Mouse (Mus musculus) kidney, adult 11 months (tissue): Measurements from ENCODE around the gene Prr5l.

Source experiments
- DNase-seq: peaks from one replicate; pipeline ENCODE4 v3.0.0; 2022

Prr5l gene

DNA sequence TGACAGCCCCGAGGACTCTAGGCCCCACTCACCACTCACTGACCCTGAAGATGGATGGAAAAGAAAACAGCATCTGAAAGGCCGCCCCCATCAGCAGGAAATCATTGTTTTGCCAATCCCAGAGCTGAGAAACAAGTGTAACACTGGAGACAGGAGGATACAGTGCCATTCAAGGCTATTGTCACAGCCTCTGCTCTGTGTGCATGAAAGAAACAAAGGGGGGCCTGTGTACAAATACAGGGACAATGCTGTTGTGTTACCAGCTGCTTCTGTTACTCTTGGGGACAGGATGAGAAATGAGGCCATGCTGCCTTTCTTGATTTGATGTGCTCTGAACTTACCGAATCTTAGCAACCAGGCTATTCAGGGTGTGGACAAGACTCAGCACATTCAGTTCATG, at the start of gene Prr5l:
Gene Prr5l, minus strand, starts transcription at position 30 of the 400 bp plus-strand sequence.
- DNase-seq, result no peak

DNA sequence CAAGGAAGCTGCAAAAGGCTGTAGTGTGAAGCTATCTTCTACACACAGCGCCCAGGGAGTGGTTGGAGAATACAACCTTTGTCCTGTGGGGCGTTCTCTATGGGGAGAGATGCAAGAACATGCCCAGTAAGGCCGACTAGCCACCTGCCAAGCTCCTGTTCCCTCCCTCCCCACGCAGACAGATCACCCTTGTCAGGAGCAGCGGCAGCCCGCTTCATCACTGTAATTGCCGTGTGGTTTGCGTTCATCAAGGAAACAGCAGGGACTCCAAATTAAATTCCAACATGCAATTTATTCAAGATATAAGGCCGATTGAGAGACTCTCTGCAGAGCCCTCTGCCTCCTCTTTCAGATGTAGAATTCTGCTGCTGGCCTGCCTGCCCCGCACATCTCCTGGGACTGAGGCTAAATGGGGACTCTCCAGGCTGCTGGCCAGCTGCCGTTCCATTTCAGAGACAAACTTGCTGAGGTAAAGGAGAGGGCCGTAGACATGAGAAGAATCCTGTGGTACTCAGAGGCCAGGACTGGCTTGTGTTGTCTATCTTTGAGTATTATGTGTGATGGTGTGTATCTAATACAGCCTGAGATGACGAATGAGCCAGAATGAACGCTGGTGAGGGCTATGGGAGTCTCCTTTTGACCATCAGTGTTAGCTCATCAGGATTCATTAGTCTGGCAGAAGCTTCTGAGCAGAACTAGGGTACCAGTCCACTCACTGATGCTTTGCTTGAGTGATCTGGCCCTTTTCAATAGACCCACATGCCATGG, 49.5 kb upstream of the Prr5l start:
- DNase-seq, result peak; percentile 39

DNA sequence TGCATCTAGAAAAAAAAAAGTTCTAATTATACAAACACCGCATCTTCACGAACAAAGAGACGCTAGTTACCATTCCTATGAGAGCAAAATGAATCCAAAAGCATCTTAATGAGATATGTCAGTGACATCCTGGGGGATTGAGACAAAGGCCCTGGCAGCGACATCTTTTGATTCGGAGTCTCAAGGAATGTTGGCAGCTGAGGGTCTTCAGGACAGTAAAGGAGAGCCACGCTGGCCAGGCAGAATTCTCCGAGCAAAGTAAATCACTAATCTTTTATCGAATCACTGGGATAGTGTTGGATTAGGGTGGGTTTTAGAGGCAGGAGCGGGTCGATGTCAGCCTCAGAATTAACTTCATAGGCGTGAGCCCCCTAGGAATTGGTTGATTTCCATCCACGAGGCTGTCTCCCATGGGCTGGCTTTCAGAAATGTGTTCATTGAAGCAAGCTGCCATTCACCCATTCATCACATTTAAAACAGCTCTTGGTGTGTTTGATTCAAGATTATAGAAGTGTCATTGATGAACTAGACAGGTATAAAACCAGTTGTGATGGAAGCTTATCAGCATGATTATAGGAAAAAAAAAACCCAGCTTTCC, 42.9 kb upstream of the Prr5l start:
- no peak for DNase-seq

DNA sequence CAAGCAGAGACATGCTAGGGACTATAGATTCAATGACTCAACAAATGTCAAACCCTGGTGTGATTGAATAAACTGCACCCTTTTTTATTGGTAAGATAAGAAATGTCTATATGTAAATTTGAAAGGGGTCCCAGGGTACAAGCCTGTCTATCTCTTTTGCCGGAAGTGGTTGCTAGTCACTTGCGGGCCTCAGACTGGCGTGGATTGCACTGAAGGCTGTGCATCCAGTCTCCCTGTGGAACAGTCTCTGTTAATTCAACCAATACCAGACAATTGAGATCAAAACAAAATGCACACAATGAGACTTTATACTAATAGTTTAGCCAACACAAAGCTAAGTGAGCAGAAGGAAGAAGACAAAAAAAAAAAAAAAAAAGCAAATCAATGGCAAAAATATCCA, 42.4 kb upstream of the Prr5l start:
- DNase-seq, result no peak

DNA sequence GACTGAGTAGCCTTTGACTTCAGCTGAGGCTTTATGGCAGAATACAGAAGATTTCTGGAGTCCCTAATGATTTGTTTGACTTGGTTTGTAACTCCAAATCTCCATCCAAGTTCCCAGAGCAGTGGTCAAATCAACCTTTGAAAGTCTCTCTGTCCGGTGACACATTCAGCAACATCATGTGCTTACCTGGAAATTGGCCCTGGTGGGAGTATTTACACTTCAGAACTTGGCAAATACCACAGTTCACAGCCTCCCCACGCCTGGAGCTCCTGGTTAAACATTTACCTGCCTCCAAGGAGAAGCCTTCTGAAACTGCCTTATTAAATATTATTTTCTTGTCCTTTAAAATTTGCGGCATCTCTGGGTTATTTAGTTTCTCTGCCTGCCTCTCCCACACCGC, 40.4 kb upstream of the Prr5l start:
- DNase-seq, result peak; percentile 83

DNA sequence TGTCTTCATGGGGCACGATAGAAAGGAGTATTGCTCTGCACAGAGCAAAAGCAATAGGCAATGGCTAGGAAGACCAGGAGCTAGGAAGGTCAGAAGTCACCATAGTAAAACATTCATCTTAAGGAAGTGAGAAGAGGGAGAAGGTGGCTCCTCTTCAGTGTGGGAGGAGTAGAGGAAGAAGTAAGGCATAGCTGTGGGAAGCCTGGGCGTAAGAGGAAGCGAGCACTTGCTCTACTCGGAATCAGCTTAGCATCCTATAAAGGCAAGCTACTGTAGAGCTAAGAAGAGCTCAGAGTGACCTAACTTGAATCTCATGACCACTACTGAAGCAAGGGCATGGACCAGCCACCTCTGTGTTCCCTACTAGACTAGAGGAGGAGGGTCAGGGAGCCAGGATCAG, 39.5 kb upstream of the Prr5l start:
- DNase-seq, result no peak

DNA sequence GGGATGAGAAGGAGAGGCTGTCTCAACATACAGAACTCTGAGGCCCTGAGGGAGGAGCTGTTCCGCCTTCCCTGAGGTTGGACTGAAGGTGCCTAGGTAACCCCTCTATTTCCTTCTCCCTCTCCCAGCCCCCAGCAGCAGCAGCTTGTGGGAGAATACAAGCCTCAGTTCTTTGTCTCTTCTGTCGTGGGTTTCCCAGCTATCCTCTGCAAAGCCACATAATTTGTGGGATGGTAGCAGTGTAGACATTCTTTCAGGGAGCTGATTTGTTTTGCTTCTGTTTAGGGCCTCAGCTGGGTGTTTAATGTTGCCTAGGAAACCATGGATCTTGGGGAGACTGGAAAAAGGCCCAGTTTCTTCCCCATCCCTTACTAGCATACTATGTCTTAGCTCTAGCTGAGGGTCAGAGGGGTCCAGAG, 37.3 kb upstream of the Prr5l start:
- no peak for DNase-seq

DNA sequence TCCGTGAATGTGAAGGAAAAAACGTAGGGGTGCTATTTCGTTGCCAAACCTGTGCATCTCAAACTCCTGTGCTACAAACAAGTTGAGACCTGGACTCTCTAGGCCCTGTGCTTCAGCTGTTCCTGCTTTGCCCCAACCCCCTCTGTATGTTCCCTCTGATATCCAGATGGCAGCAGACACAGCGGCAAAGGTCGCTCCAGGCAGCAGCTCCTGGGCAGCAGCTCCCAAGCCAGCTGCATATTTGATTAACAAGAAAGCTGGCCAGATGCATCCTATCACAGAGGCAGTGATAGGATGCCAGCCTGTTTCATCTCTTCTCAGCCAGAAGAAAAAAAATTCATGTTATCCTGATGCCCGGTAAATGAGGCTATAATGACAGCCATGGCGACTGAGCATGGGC, 35.7 kb upstream of the Prr5l start:
- no peak for DNase-seq

DNA sequence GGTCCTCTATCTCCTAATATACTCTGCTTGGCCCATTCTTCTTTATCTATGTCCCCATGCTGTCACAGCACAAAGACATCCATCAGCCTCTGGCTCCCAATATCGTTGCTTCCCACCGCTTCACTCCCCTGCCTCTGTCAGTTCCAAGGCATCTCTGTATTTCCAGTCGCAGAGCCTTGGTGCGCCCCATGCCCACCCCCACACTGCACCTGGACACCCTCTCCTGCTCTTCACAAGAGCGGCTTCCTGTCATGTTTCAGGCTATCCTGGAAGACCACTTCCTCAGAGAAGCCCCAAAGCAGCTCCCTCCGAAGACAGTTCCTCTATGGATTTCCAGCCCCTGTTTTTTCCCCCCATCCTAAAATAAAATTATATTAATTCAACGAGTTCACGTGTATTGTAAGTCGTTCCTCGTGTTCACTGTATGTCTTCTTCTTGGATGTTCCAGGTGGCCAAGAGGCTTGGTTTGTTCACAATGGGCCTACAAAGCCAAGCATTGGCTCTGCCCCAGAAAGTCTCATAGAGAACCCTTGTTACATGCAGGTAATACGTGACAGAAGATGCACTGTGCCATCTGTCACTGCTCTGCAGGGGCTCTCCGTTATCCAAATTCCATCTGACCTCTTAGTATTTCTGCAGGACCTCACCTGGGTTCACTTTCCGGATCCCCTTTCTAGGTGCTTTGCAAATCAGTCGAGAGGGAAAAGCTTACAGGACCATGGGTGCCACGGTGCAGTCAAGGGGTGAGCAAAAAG, 26.7 kb upstream of the Prr5l start:
- DNase-seq, result no peak

DNA sequence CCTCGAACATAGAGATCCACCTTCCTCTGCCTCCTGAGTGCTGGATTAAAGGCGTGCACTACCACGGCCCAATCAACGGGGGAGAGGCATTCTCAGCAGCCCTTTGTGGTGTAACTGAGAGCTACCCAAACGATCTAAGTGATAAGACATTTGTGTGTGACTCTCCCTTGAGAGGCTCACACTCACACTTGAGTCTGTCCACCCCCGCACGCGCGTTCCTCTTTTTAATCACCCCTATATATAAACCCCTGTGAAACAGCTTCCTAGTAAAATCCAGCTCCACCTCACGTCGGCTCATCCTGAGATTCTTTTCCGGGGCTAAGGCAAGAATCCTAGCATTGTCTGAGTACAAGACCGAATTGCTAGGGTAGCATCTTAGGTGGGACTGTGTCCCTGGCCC, 25.9 kb upstream of the Prr5l start:
- DNase-seq, result no peak

DNA sequence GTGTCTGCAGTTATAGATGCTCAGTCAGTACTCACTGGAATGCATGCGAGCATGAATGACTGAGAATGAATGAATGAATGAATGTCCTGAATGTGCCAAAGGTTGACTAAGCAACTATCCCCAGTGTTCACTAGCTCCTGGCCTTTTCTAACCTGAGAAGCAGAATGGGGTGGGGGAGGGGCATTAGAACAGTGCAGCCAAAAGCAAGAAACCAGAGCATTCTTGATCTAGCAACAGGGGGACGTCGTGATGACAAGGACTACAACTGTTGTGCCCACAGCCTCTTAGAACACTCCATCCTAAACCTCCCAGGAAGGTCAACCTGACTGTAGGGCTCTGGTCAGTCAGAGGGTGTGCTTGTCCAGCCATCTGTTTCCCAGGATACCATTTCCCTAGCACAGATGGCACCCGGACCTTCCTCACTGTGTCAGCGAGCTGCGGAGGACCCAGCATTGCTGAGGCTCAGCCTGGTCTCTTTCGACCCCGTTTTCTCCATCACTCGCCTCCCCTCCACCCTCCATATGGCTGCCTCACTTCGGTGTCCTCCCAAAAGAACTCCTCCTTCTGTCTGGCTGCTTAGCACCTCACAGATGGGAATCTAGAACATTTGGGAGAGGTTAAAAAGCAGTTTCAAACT, 24.7 kb upstream of the Prr5l start:
- DNase-seq, result no peak

DNA sequence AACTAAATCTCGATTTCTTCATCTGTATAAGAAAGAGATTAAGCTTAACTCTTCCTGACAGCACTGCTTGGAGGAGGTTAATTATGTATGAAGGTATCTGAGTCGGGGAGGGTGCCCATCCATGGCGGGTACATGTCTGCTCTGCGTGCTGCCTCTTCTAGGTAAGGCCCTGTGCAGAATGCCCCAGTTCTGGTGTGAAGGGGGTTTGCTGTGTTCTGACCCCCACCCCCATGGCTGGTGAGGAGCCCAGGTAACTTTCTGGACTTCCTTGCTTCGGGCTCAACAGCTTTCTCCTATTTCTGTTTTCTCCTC, 23.5 kb upstream of the Prr5l start:
- DNase-seq, result no peak

DNA sequence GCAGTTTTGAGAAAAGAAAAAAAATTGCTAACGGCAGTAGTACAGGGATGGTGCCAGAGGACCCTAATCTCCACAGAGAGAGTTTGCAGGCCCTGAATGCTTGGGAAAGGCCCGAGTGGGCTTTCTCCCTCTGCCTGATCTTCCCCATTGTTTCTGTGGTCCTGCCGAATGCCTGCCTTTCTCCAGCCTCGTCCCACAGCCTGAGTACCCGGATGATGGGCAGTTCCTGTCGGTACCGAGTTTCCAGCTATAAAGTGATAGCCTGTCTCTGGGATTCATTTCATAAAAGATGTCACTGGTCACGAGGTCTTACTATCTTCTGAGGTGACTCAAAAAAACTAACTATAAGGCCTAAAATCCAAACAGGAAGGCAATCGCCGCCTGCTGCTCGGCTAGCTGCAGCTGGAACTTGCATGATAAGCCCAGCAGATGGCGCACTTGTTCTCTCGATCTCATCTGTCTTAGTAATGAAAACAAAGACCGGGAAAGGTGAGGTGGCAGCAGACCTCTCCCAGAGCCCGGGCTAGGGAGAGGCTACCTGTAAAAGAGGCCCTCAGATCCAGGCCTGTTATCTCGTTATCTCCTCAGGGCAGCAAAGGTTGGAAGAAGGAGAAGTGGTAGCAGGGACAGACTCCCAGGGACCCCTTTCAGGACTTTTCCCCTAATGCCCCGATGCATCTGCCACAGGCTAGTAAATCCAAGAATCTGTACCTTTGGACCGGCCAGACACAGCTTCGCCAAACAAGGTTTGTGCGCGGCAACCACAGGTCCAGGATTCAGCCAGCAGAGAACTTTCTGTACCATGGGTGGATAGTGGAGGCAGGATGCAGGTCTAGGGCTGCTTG, 22.9 kb upstream of the Prr5l start:
- peak; percentile 77 for DNase-seq

DNA sequence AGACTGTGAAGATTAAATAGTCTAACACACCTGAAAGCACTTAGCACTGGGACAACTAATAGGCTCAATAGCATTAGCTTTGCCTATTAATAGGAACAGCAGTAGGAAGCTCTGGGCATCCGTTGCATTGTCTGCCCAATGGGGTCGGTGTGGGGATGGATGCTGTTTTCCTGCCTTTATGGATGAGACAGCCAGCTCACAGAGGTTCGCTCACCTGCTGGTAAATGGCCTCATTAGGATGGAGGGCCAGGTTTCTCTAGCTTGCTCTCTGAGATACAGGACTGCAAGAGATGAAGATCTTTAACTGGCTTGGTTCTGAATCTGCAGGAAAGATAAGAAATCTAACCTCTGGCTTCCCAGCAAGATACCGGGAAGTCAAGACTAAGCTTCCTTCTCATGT, 19.4 kb upstream of the Prr5l start:
- no peak for DNase-seq

DNA sequence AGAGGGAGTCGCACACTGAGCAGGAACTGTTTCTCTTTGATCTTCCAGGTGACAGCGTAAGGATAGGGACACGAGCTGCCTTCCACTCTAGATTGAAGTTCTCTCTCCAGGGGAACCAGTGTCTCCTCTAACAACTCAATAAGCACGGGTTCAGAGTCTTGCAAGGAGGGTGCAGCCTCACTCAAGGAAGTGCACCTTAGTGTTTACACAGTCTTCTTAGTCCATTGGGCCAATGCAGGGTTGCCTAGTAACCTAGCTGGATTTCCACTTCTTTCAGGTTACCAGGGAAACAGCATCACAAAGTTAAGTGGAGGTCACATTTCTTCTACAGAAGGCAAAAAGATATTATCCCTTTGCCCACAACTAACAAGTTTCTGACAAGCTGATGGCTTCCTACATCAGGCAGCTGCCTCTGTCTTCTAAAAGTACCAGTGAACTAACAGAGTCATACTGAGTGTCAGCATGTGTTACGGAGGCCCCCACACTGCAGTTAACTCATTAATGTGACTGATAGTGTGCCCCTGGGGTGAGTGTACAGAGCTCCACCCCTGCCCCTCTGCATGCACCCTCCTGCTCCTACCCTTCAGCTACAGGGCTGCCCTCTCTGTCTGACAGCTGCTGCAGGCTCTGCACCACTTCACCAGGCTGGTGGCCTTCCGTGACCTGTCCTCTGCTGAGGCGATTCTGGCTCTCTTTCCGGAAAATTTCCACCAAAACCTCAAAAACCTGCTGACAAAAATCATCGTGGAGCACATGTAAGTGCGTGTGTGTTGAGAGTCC, 13.8 kb upstream of the Prr5l start:
- DNase-seq, result no peak

DNA sequence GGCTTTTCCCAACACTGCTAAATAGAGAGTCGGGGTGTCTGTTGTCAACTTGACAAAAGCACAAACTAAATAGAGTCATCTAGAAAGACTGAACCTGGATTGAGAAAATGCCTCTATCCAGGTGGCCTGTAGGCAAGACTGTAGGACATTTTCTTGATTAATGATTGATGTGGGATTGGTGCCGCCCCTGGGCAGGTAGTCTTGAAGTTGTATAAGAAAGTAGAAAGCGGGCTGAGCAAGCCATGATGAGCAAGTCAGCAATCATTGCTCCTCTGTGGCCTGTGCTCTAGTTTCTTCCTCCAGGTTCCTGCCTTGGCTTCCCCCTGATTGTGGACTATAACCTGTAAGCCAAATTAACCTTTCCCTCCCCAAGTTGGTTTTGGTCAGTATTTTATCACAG, 11.3 kb upstream of the Prr5l start:
- DNase-seq, result peak; percentile 62

DNA sequence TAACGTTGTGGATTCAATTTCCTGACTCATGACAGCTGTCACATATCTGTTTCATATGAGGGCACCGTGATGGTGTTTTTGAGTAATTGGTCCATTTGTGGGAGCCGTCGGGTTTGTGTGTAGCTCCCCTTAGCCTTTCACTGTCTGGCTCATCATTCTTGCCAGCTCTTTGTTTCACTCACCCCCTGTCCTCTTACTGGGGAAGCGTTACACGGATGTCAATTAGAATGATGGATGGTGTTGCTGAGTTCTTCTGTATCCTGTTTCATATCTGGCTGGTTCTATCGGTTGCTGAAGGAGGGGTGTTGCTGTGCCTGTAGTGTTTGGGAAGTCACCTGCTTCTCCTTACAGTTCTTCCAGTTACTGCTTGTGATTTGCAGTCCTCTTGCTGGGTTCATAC, 8.3 kb upstream of the Prr5l start:
- no peak for DNase-seq

DNA sequence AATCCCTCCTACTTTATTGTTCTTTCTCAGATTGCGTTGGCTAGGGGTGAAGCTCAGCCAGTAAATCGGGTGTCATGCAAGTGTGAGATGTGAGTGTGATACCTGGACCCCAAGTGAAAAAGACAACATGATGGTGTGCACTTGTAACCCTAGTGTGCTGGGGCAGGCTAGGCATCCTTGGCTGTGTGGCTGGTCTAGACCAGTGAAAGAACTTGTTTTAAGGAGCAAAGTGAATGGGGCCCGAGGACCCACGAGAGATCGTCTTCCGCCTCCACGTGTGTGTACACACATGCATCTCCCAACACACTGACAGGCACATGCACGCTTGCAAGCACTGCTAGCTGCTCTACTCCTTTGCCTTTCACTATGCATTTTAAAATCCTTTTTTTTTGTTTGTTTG, 6.1 kb upstream of the Prr5l start:
- DNase-seq, result no peak

DNA sequence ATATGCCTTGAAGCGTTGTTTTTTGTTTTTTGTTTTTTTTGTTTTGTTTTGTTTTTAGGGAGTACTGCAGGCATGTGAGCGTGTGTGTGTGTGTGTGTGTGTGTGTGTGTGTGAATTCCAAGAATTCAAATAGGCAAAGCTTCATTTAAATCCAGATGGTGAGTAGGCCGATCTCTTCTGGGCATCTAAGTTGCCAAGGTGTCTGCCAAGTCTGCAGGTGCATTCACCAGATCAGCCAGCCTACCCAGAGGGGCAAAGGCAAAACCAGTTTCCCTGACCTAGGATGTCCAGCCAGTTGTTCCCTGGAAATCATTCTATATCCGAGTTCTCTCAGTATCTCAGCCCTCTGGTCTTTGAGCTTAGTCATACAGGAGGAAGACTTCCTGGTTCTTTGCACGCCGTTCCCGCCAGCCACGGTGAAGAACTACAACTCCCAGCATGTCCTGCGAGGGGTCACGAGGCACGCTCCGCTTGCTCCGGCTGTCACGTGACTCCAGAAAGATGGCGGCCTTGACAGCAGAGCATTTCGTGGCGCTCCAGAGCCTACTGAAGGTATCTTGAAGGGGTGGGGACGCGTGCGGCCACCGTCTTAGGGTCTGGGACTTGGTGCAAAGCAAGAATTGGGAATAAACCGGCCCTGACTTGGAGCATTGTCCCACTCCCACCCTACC, 3.1 kb upstream of the Prr5l start, which contains the start of gene Commd9:
Gene Commd9, plus strand, starts transcription at position 480 of the 671 bp plus-strand sequence.
- DNase-seq, result peak; percentile 93

DNA sequence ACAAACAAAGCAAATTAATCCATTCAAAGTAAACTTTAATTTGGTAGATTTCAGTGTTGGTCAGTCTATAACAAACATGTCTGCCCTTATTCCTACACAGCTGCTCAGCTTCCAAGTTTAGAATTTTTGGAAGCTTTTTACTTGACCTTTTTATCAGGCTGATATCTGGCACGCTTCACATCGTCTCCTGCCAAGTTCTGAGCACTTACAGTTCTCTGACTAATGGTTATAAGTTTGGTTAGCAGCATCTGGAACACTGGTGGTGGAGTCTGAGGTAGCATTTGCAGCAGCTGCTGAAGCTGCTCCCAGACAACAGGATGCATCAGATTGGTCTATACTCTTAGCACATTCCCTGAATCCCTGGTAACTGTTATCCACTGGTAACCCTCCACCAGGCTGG, 1.5 kb upstream of the Prr5l start:
- DNase-seq, result no peak

DNA sequence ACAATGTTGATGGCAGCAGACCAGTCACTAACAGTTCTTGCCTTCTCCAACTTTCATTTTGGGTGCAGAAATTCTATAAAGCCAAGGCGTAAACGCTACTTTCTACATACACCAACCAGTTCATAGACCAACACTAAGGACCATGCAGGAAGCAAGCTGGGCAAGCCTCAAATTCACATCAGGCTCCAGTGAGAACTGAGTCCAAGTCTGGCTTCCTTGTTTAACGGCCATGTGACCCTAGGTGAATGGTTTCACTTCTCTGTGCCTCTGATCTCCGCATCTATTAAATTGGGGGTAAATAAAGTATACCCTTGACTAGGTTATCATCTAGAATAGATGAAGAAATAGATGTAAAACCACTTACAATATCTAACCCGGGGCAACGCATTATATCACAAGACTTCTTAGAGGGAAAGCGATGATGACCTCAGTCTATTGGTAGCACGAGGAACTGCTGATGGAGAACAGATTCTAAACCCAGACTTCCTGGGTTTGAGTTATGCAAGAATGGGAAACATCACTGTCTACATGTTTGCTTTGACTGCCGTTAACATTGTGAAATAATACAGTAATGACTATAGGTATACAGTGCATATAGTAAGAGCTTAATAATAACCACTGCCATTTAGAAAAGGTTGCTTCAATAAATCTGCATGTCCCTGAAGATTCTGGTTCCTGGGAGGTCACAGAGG, 1.2 kb downstream of the Prr5l start:
- no peak for DNase-seq
